Mouse (Mus musculus) E14TG2a.4 (cell line): ENCODE measurements around the gene March8.

Experiments used
- CTCF ChIP-seq: conservative IDR thresholded peaks from 2 replicates; pipeline ENCODE4 v1.5.1; 2014; ENCODE audit warnings: low read length
- POU5F1 ChIP-seq: IDR thresholded peaks from 2 replicates; pipeline ENCODE4 v1.6.1; 2014; ENCODE audit warnings: low read length, borderline replicate concordance

DNA sequence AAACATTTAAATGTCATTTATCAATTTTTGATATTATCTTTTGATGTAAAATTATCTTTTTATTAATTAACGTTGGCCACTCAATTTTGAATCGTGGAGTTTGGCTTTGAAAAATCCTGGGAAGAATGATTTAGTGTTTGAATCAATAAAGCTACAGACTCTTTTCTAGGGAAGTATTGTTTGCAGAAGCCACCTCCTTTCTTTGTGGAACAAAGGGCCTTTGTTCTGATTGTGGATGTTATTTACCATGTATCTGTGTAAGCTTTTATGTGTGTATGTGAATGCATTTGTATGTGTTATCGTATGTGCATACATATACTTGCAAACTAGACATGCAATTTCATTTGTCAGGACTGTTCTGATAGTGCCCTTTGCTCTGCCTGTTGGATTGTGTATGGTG, 48.7 kb downstream of the March8 start:
- no peak for TF ChIP-seq CTCF
- no peak for TF ChIP-seq POU5F1
